Mouse (Mus musculus) limb, embryonic 12.5 days (tissue): ENCODE measurements around the gene Dhrs2. TPM values are rescaled to one million over a fixed set of nuclear protein-coding genes. Genes with fewer than 3 reads are reported as not detected.

Source experiments
- ATAC-seq: fragments of 200-750 bp; cut with Nextera tagmentation; 2 replicates; pipeline ENCODE4 v1.8.0; 2017; ENCODE audit warnings: low read depth, moderate TSS enrichment; ENCODE audit not compliant: insufficient number of reproducible peaks, insufficient read depth, low FRiP score, low TSS enrichment
- H3K27ac ChIP-seq: fragments of 300-500 bp; sonication (generic); 2 replicates; pipeline ENCODE4 v1.5.1; 2016; ENCODE audit warnings: mild to moderate bottlenecking, moderate library complexity
- H3K27me3 ChIP-seq: fragments of 300-500 bp; sonication (generic); 2 replicates; pipeline ENCODE4 v1.6.1; 2016; ENCODE audit warnings: mild to moderate bottlenecking, moderate library complexity
- H3K36me3 ChIP-seq: fragments of 300-500 bp; sonication (generic); 2 replicates; pipeline ENCODE4 v1.6.1; 2016; ENCODE audit warnings: mild to moderate bottlenecking, moderate library complexity
- H3K4me1 ChIP-seq: fragments of 300-500 bp; sonication (generic); replicated peaks from 2 replicates; pipeline ENCODE4 v1.6.1; 2016
- H3K4me2 ChIP-seq: fragments of 300-500 bp; sonication (generic); 2 replicates; pipeline ENCODE4 v1.6.1; 2016; ENCODE audit warnings: mild to moderate bottlenecking, moderate library complexity
- H3K4me3 ChIP-seq: fragments of 300-500 bp; sonication (generic); replicated peaks from 2 replicates; pipeline ENCODE4 v1.5.1; 2016; ENCODE audit warnings: mild to moderate bottlenecking
- H3K9ac ChIP-seq: fragments of 300-500 bp; sonication (generic); replicated peaks from 2 replicates; pipeline ENCODE4 v1.6.1; 2016; ENCODE audit warnings: mild to moderate bottlenecking, moderate library complexity
- H3K9me3 ChIP-seq: fragments of 300-500 bp; sonication (generic); 2 replicates; pipeline ENCODE4 v1.6.1; 2016; ENCODE audit warnings: mild to moderate bottlenecking, moderate library complexity
- WGBS: fragments of 180-500 bp; shearing (Covaris S2); methylation state at CpG from one replicate; pipeline ENCODE4 v1.1.7; 2016; 5-methylcytosine and 5-hydroxymethylcytosine counted together
- polyA plus RNA-seq: library from polyadenylated mRNA; unstranded; fragments of >200 nt; fragmentation: Nextera tagmentation; extraction: Ambion mirVana; gene quantifications from 2 replicates; pipeline ENCODE4 v1.2.1, GENCODE M21; 2016

Gene Dhrs2
- polyA plus RNA-seq, result 0.33 and 0.42 TPM in 2 replicates

- Histone ChIP-seq H3K4me3 (no peak within 1 kb of the TSS), H3K4me1 (0 out of 2 replicates have a peak, but pooled peaks cover 6% of the 10 kb centered on the region), H3K27me3 (no peaks in the 10 kb centered on the region), H3K4me2 (no peak within 1 kb of the TSS), H3K27ac (0 out of 2 replicates have a peak within 1 kb of the TSS, but pooled peaks have one; percentile 25), H3K9me3 (no peaks in the 10 kb centered on the region), H3K36me3 (no peaks in the 10 kb centered on the region), H3K9ac (no peak within 1 kb of the TSS)
- WGBS, result 72% methylated on average over 9 of the region's 9 CpGs
- no peak for ATAC-seq
Observed at GRCm38 (mm10) chr14:55221707-55222106, at the start of gene Dhrs2. Dhrs2 (plus strand) TSS chr14:55222007.

GRCm38 (mm10) chr14:55174164-55174563 lies 47.6 kb upstream of the Dhrs2 start:
- H3K36me3 ChIP-seq, result no peaks in the 10 kb centered on the region
- H3K4me1 ChIP-seq, result no peaks in the 10 kb centered on the region
- H3K4me3 ChIP-seq, result no peak overlapping the region
- no peak for ATAC-seq
- WGBS, result 78% methylated on average over 6 of the region's 6 CpGs
- H3K27ac ChIP-seq, result no peak overlapping the region
- no peak overlapping the region for H3K9ac ChIP-seq
- H3K27me3 ChIP-seq, result peaks cover 11% of the 10 kb centered on the region
- H3K9me3 ChIP-seq, result no peaks in the 10 kb centered on the region
- H3K4me2 ChIP-seq, result no peak overlapping the region

- 30% methylated on average over 5 of the region's 5 CpGs for WGBS
- Histone ChIP-seq H3K9ac (no peak overlapping the region), H3K9me3 (no peaks in the 10 kb centered on the region), H3K27ac (no peak overlapping the region), H3K4me3 (no peak overlapping the region), H3K4me2 (no peak overlapping the region), H3K36me3 (no peaks in the 10 kb centered on the region), H3K27me3 (peaks cover 4% of the 10 kb centered on the region; the same call in 1 of the 2 replicates), H3K4me1 (no peaks in the 10 kb centered on the region)
- ATAC-seq, result no peak
Observed at GRCm38 (mm10) chr14:55177274-55177673, 44.5 kb upstream of the Dhrs2 start.

GRCm38 (mm10) chr14:55180951-55181350 lies 40.9 kb upstream of the Dhrs2 start:
- Histone ChIP-seq H3K4me2 (no peak overlapping the region), H3K9ac (no peak overlapping the region), H3K36me3 (no peaks in the 10 kb centered on the region), H3K27ac (no peak overlapping the region), H3K9me3 (no peaks in the 10 kb centered on the region), H3K27me3 (peaks cover 4% of the 10 kb centered on the region; the same call in 1 of the 2 replicates), H3K4me1 (no peaks in the 10 kb centered on the region), H3K4me3 (no peak overlapping the region)
- ATAC-seq, result no peak
- WGBS, result 50% methylated on average over 3 of the region's 3 CpGs

GRCm38 (mm10) chr14:55183231-55183630 lies 38.6 kb upstream of the Dhrs2 start:
- Histone ChIP-seq H3K9ac (no peak overlapping the region), H3K4me3 (no peak overlapping the region), H3K36me3 (no peaks in the 10 kb centered on the region), H3K27ac (no peak overlapping the region), H3K4me1 (no peaks in the 10 kb centered on the region), H3K9me3 (no peaks in the 10 kb centered on the region), H3K27me3 (peaks cover 7% of the 10 kb centered on the region; the same call in 1 of the 2 replicates), H3K4me2 (no peak overlapping the region)
- no peak for ATAC-seq
- WGBS, result 75% methylated on average over 3 of the region's 3 CpGs

GRCm38 (mm10) chr14:55184640-55185145 lies 37.1 kb upstream of the Dhrs2 start:
- Histone ChIP-seq H3K27ac (no peak overlapping the region), H3K9ac (no peak overlapping the region), H3K36me3 (no peaks in the 10 kb centered on the region), H3K4me3 (no peak overlapping the region), H3K27me3 (peaks cover 2% of the 10 kb centered on the region; the same call in 1 of the 2 replicates), H3K4me2 (no peak overlapping the region), H3K9me3 (no peaks in the 10 kb centered on the region), H3K4me1 (peaks cover 12% of the 10 kb centered on the region)
- 85% methylated on average over 3 of the region's 3 CpGs for WGBS
- no peak for ATAC-seq

GRCm38 (mm10) chr14:55188491-55188890 lies 33.3 kb upstream of the Dhrs2 start:
- H3K27ac ChIP-seq, result no peak overlapping the region
- peaks cover 14% of the 10 kb centered on the region for H3K4me1 ChIP-seq
- H3K9me3 ChIP-seq, result no peaks in the 10 kb centered on the region
- WGBS, result 41% methylated on average over 4 of the region's 4 CpGs
- H3K4me2 ChIP-seq, result no peak overlapping the region
- H3K36me3 ChIP-seq, result no peaks in the 10 kb centered on the region
- ATAC-seq, result no peak
- H3K9ac ChIP-seq, result no peak overlapping the region
- H3K27me3 ChIP-seq, result peaks cover 2% of the 10 kb centered on the region; the same call in 1 of the 2 replicates
- H3K4me3 ChIP-seq, result no peak overlapping the region

- Histone ChIP-seq H3K4me3 (no peak overlapping the region), H3K9ac (no peak overlapping the region), H3K4me1 (peaks cover 18% of the 10 kb centered on the region), H3K27ac (no peak overlapping the region), H3K4me2 (no peak overlapping the region), H3K9me3 (no peaks in the 10 kb centered on the region), H3K27me3 (peaks cover 2% of the 10 kb centered on the region; the same call in 1 of the 2 replicates), H3K36me3 (no peaks in the 10 kb centered on the region)
- WGBS, result 25% methylated on average over 9 of the region's 9 CpGs
- ATAC-seq, result no peak
Observed at GRCm38 (mm10) chr14:55189351-55189769, 32.4 kb upstream of the Dhrs2 start.

- no peak for ATAC-seq
- Histone ChIP-seq H3K36me3 (no peaks in the 10 kb centered on the region), H3K27me3 (peaks cover 3% of the 10 kb centered on the region), H3K27ac (no peak overlapping the region), H3K9ac (no peak overlapping the region), H3K4me3 (no peak overlapping the region), H3K4me1 (peaks cover 23% of the 10 kb centered on the region), H3K4me2 (no peak overlapping the region), H3K9me3 (no peaks in the 10 kb centered on the region)
- 86% methylated on average over 8 of the region's 8 CpGs for WGBS
Observed at GRCm38 (mm10) chr14:55193354-55193753, 28.5 kb upstream of the Dhrs2 start.

GRCm38 (mm10) chr14:55193876-55194635 lies 27.8 kb upstream of the Dhrs2 start:
- WGBS, result 52% methylated on average over 14 of the region's 14 CpGs
- peaks cover 3% of the 10 kb centered on the region for H3K27me3 ChIP-seq
- H3K4me2 ChIP-seq, result peak overlapping the region; percentile 10; the same call in 1 of the 2 replicates
- H3K9ac ChIP-seq, result no peak overlapping the region
- H3K27ac ChIP-seq, result no peak overlapping the region
- no peak for ATAC-seq
- H3K9me3 ChIP-seq, result no peaks in the 10 kb centered on the region
- H3K4me1 ChIP-seq, result peaks cover 18% of the 10 kb centered on the region
- no peaks in the 10 kb centered on the region for H3K36me3 ChIP-seq
- H3K4me3 ChIP-seq, result no peak overlapping the region

GRCm38 (mm10) chr14:55194786-55195185 lies 27.0 kb upstream of the Dhrs2 start:
- 33% methylated on average over 6 of the region's 6 CpGs for WGBS
- Histone ChIP-seq H3K4me3 (no peak overlapping the region), H3K4me2 (peak overlapping the region; percentile 10; the same call in 1 of the 2 replicates), H3K9ac (no peak overlapping the region), H3K9me3 (no peaks in the 10 kb centered on the region), H3K36me3 (no peaks in the 10 kb centered on the region), H3K27ac (no peak overlapping the region), H3K27me3 (peaks cover 3% of the 10 kb centered on the region), H3K4me1 (peaks cover 11% of the 10 kb centered on the region; the same call in 1 of the 2 replicates)
- no peak for ATAC-seq
